Mouse (Mus musculus): ENCODE data around the gene Plcb3.

DNA sequence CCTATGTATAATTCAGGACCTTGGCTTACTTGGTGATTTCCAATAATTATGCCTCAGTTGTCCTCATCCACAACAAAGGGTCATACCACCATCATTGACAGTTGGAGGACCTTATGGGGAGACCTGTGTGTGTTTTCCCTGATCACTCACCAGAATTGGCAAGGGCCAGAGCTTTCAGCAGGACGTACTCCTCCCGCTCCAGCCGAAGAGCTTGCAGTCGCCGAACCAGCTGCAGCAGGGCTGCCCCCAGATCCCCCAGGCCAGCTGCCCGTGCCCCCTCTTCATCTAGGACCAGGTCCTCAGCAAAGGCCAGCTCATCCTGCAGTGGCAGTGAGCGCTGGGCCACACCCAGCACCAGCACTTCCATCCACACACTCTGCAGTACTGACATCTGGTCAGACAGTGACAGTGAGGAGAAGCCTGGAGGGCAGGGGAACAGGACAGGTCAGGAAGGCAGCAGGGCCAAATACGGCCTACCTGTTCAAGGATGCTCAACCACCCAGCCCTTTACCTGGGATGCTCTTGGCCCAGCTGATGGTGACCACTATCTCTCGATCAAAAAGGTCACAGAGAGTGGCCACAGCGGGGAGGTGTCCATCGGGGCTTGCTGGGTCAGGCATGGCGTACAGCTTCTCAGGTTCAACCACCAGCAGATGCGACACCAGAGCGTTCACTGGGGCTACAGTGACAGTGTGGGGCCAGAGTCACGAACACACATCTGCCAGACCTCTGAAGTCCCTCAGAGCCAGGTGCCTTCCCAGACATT lies 63.9 kb downstream of the Plcb3 start:
- no peak for TF ChIP-seq CTCF (IDR thresholded peaks at IDR 0.05; ENCODE audit: borderline replicate concordance, control insufficient read depth, extremely low read depth, insufficient read depth, low read length, poor library complexity)
- no peak for TF ChIP-seq POLR2A (IDR thresholded peaks at IDR 0.05; ENCODE audit: control insufficient read depth, extremely low read depth, insufficient read depth, low read length, poor library complexity)

All from thymus, adult 2 months (tissue).